Mouse (Mus musculus) stomach, embryonic 16.5 days (tissue): Measurements from ENCODE around the gene Ccr9. TPM values are rescaled to one million over a fixed set of nuclear protein-coding genes. Genes with fewer than 3 reads are reported as not detected.
"Not testable (repeated sequence)": the region's sequence is repeated elsewhere in the genome, so short reads cannot be mapped to it uniquely, and the experiment has no call there.

Experiments
- ATAC-seq: fragments of 200-750 bp; cut with Nextera tagmentation; 2 replicates; pipeline ENCODE4 v1.8.0; 2017; ENCODE audit warnings: moderate number of reproducible peaks, moderate TSS enrichment; ENCODE audit not compliant: insufficient read depth, low FRiP score
- H3K27ac ChIP-seq: fragments of 300-500 bp; sonication (generic); 2 replicates; pipeline ENCODE4 v1.5.1; 2014; ENCODE audit warnings: low read length
- H3K27me3 ChIP-seq: fragments of 300-500 bp; sonication (generic); 2 replicates; pipeline ENCODE4 v1.6.1; 2014; ENCODE audit warnings: low read length, control low read depth, mixed read lengths; ENCODE audit not compliant: control insufficient read depth, insufficient read depth
- H3K36me3 ChIP-seq: fragments of 300-500 bp; sonication (generic); 2 replicates; pipeline ENCODE4 v1.6.1; 2014; ENCODE audit warnings: low read length; ENCODE audit not compliant: control insufficient read depth, insufficient read depth
- H3K4me1 ChIP-seq: fragments of 300-500 bp; sonication (generic); 2 replicates; pipeline ENCODE4 v1.6.1; 2014; ENCODE audit warnings: low read length, control low read depth, mixed read lengths; ENCODE audit not compliant: control insufficient read depth, insufficient read depth
- H3K4me2 ChIP-seq: fragments of 300-500 bp; sonication (generic); 2 replicates; pipeline ENCODE4 v1.6.1; 2014; ENCODE audit warnings: low read depth, low read length, mixed read lengths
- H3K4me3 ChIP-seq: fragments of 300-500 bp; sonication (generic); replicated peaks from 2 replicates; pipeline ENCODE4 v1.5.1; 2014; ENCODE audit warnings: mild to moderate bottlenecking, low read length
- H3K9ac ChIP-seq: fragments of 300-500 bp; sonication (generic); 2 replicates; pipeline ENCODE4 v1.6.1; 2014; ENCODE audit warnings: low read length
- H3K9me3 ChIP-seq: fragments of 300-500 bp; sonication (generic); replicated peaks from 2 replicates; pipeline ENCODE4 v1.6.1; 2016; ENCODE audit warnings: low read length, control low read depth; ENCODE audit not compliant: control insufficient read depth
- WGBS: fragments of 180-500 bp; shearing (Covaris S2); extraction: QIAGEN DNeasy Blood & Tissue Kit; methylation state at CpG from one replicate; pipeline ENCODE4 v1.1.7; 2014; 5-methylcytosine and 5-hydroxymethylcytosine counted together
- polyA plus RNA-seq: library from polyadenylated mRNA; unstranded; fragments of >200 nt; fragmentation: Nextera tagmentation; extraction: Ambion mirVana; gene quantifications from 2 replicates; pipeline ENCODE4 v1.2.1, GENCODE M21; 2015

The Ccr9 gene
- polyA plus RNA-seq, 1 experiment from 2014 or later, result 0.41 TPM

GRCm38 (mm10) chr9:123734133-123734532 lies 55.9 kb downstream of the Ccr9 start:
- Histone ChIP-seq H3K27me3 (no peaks in the 10 kb centered on the region), H3K27ac (no peak overlapping the region), H3K9ac (no peak overlapping the region), H3K9me3 (peaks cover 4% of the 10 kb centered on the region; the same call in 1 of the 2 replicates), H3K36me3 (no peaks in the 10 kb centered on the region), H3K4me1 (no peaks in the 10 kb centered on the region), H3K4me2 (no peak overlapping the region), H3K4me3 (no peak overlapping the region)
- WGBS, result 67% methylated on average over 3 of the region's 3 CpGs
- ATAC-seq, result no peak

- Histone ChIP-seq H3K27ac (no peak overlapping the region), H3K4me3 (no peak overlapping the region), H3K9ac (no peak overlapping the region), H3K4me2 (no peak overlapping the region), H3K36me3 (no peaks in the 10 kb centered on the region), H3K9me3 (no peaks in the 10 kb centered on the region), H3K4me1 (no peaks in the 10 kb centered on the region), H3K27me3 (no peaks in the 10 kb centered on the region)
- no peak for ATAC-seq
- WGBS, result 86% methylated on average over 4 of the region's 4 CpGs
Measured at GRCm38 (mm10) chr9:123740799-123741198, 62.6 kb downstream of the Ccr9 start.

DNA sequence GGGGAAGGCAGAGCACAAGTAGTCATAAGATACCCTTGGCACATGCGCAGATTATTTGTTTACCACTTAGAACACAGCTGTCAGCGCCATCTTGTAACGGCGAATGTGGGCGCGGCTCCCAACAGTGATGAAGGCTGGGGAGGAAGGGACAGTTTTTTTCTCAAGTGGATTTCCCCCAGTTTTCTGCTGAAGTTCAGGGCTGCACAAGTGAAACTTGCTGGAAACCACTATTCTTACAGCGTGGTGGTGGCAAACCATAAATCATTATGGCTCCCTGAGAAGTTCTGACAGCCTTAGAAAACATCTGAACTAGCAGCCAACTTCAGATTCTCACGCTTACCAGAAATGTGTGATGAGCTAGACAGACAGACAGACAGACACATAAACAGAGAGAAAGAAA lies 71.4 kb downstream of the Ccr9 start:
- not testable (repeated sequence) for H3K4me2 ChIP-seq, H3K9me3 ChIP-seq, H3K27ac ChIP-seq, H3K9ac ChIP-seq, H3K4me3 ChIP-seq, H3K27me3 ChIP-seq, H3K36me3 ChIP-seq, H3K4me1 ChIP-seq, ATAC-seq
- 89% methylated on average over 7 of the region's 8 CpGs for WGBS

GRCm38 (mm10) chr9:123754333-123754732 lies 76.1 kb downstream of the Ccr9 start:
- Histone ChIP-seq H3K4me3 (no peak overlapping the region), H3K9ac (no peak overlapping the region), H3K9me3 (no peaks in the 10 kb centered on the region), H3K36me3 (no peaks in the 10 kb centered on the region), H3K4me1 (no peaks in the 10 kb centered on the region), H3K4me2 (no peak overlapping the region), H3K27ac (no peak overlapping the region), H3K27me3 (no peaks in the 10 kb centered on the region)
- no peak for ATAC-seq
- WGBS, result 83% methylated on average over 4 of the region's 4 CpGs

DNA sequence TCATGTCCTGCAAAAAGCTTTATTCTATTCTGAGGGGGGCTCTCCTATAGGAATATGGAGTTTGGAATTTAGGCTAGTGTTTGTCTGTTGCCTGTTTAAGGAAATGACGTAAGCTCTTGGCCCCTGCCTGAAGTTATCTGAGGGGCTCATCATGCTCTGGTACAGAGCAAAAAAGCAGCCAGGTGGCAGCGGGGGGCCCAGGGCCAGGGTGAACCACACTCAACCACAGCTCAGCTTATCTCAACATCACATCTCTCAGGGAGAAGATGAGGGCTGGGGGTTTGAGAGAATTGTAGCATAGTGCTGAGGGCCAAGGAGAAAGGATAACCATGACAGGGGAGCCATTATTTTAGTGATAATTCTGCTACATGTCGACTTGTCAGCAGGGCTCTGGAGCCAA lies 78.5 kb downstream of the Ccr9 start:
- ATAC-seq, result no peak
- Histone ChIP-seq H3K27me3 (no peaks in the 10 kb centered on the region), H3K9ac (no peak overlapping the region), H3K4me3 (no peak overlapping the region), H3K9me3 (no peaks in the 10 kb centered on the region), H3K4me2 (no peak overlapping the region), H3K36me3 (no peaks in the 10 kb centered on the region), H3K4me1 (no peaks in the 10 kb centered on the region), H3K27ac (no peak overlapping the region)
- WGBS, result 67% methylated on average over 3 of the region's 3 CpGs

DNA sequence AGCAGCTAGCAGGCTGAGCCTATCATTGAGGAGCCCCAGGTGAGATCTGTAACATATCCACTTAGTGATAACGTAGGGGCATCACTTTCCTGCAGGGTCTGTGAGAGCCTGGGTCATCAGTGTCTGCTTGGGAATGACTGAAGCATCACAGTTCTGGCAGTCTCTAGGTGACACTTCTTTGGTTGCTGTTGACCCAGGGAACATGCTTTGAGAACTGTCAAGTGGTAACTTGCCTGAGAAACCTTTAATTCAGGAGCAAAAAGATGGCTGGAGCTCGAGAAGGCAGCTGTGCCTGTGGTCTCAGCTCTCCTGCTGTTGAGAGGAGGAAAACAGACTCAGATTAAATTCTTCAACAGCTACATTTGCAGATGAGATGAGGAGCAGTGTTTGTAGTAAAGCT lies 79.1 kb downstream of the Ccr9 start:
- Histone ChIP-seq H3K4me1 (no peaks in the 10 kb centered on the region), H3K27me3 (no peaks in the 10 kb centered on the region), H3K4me2 (no peak overlapping the region), H3K4me3 (no peak overlapping the region), H3K9me3 (no peaks in the 10 kb centered on the region), H3K36me3 (no peaks in the 10 kb centered on the region), H3K27ac (no peak overlapping the region), H3K9ac (no peak overlapping the region)
- WGBS, result 41% methylated on average over 2 of the region's 2 CpGs
- no peak for ATAC-seq

- no peaks in the 10 kb centered on the region for H3K27me3 ChIP-seq
- ATAC-seq, result no peak
- no peak overlapping the region for H3K4me2 ChIP-seq
- no peak overlapping the region for H3K27ac ChIP-seq
- no peak overlapping the region for H3K9ac ChIP-seq
- no peaks in the 10 kb centered on the region for H3K4me1 ChIP-seq
- H3K36me3 ChIP-seq, result no peaks in the 10 kb centered on the region
- no peak overlapping the region for H3K4me3 ChIP-seq
- 84% methylated on average over 1 of the region's 1 CpGs for WGBS
- H3K9me3 ChIP-seq, result no peaks in the 10 kb centered on the region
Measured at GRCm38 (mm10) chr9:123758156-123758555, 79.9 kb downstream of the Ccr9 start.

DNA sequence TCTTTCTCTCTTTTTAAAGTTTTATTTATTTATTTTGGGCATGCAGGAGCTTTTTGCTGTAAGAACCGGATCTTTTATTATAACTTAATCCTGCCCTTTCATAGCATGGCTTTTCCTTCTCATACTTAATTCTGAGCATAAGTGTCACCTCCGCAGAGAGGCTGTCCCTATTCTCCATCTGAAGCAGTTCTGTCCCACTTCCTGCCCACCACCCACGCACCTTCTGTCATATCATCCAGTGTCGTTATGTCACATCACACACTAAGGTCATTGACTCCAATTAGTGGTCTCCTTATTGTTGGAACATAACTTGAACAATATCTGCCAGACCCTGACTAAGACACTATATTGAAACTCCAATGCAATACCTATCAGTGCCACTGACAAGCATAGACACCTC lies 80.4 kb downstream of the Ccr9 start:
- H3K4me3 ChIP-seq, result no peak overlapping the region
- H3K27me3 ChIP-seq, result no peaks in the 10 kb centered on the region
- no peaks in the 10 kb centered on the region for H3K9me3 ChIP-seq
- no peak overlapping the region for H3K4me2 ChIP-seq
- no peak overlapping the region for H3K9ac ChIP-seq
- H3K27ac ChIP-seq, result no peak overlapping the region
- WGBS, result 70% methylated on average over 4 of the region's 4 CpGs
- no peaks in the 10 kb centered on the region for H3K36me3 ChIP-seq
- no peaks in the 10 kb centered on the region for H3K4me1 ChIP-seq
- no peak for ATAC-seq

DNA sequence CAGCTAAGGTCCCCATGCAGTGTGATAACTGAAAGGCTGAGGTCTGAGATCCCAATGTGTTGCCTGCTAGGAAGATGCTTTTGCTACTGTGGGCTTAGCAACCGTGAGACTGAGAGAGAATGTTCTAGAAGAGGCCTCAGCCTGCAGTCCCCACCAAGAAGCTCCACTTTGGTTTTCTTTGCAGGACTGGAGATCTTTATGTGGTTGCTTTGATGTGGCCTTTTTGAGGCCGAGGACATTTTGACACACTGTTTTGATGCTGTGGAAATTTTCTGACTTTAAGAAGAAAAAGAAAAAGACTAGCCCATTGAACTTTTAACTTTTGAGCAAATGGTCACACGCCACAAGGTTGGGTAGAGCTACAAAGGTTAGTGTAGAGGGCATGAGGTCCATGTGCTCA lies 82.6 kb downstream of the Ccr9 start:
- Histone ChIP-seq H3K36me3 (no peaks in the 10 kb centered on the region), H3K4me1 (no peaks in the 10 kb centered on the region), H3K9ac (no peak overlapping the region), H3K9me3 (no peaks in the 10 kb centered on the region), H3K4me2 (no peak overlapping the region), H3K4me3 (no peak overlapping the region), H3K27ac (no peak overlapping the region), H3K27me3 (no peaks in the 10 kb centered on the region)
- ATAC-seq, result no peak
- WGBS, result 80% methylated on average over 3 of the region's 3 CpGs

DNA sequence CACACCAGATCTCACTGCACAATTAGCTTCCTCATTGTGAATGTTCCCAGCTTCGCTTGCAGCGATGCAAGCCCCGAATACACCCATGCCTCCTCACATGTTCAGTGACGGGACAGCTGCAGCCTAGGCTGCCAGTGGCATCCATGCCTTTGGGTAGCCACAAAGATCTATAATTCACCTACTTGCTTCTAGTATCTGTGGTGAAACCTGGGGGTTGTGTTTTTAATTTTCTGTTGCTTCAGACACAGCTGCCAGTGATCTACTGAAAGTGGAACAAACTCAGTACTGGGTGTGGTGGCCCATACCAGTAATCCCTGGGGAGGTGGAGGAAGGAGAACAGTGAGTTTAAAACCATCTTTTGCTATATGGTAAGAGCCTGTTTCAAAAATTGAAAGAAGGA lies 84.6 kb downstream of the Ccr9 start:
- WGBS, result 68% methylated on average over 4 of the region's 4 CpGs
- Histone ChIP-seq H3K27ac (no peak overlapping the region), H3K27me3 (no peaks in the 10 kb centered on the region), H3K9ac (no peak overlapping the region), H3K4me3 (no peak overlapping the region), H3K4me1 (no peaks in the 10 kb centered on the region), H3K36me3 (no peaks in the 10 kb centered on the region), H3K9me3 (no peaks in the 10 kb centered on the region), H3K4me2 (no peak overlapping the region)
- no peak for ATAC-seq
